Mouse (Mus musculus) c-Kit-positive CD71-negative TER-119-negative erythroid progenitor cells, embryonic 14.5 days (primary cell): ENCODE measurements around the gene Mixl1.
A peak's percentile ranks its signal among the peaks of the same experiment; 100 is the strongest.

Experiments used
- DNase-seq: peaks from one replicate; pipeline ENCODE4 v3.0.0-alpha.2; 2013; ENCODE audit warnings: low read depth

Mixl1 gene

DNA sequence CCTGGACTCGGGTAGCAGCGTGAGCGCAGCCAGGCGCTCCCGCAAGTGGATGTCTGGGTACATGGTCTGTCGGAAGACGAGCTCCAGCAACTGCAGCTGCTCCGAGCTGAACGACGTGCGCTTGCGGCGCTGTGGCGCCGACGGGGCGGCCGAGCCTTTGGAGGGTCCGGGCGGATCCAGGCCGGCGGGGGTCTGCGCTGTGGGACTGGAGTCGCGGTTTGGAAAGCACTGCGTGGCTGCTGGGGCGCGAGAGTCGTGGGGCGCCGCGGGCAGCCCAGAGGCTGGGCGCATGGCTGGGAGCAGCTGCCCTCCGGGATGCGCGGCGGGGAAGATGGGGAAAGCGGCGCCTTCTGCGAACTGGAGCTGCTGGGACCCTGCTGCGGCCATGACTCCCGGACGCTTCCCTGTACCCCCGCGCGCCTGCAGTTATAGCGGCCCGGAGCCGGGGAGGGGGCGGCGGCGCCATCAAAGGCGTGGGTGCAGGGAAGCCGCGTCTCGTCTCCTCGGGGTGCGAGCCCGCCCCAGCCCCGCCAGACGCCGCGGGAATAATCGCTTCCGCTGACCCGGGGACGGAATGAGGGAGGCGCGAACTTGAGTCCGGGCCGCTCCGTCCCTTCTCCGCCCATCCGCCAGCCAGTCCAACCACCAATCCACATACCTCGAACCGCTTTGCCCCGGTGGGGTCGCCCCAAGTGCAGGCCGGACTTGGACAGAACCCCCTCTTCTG, at the start of gene Mixl1:
Gene Mixl1, minus strand, starts transcription at position 409 of the 727 bp plus-strand sequence.
- no peak for DNase-seq

DNA sequence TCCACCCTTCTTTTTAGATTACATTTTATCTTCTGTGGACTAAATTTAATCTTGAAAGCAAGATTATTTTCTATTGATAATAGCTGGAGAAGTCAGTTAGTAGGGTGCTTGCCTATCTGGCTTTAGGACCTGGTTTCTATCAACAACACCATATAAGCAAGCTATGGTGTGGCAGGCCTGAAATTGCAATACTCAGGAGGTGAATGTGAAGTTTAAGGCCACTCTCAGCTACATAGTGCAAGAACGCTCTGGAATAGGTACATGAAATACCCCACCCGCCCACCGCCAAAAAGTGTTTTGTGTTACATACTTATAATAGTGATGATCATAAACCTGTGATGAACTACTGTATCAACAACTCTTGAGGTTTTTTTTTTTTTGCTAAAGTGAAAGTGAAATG, 32.4 kb upstream of the Mixl1 start:
- no peak for DNase-seq

DNA sequence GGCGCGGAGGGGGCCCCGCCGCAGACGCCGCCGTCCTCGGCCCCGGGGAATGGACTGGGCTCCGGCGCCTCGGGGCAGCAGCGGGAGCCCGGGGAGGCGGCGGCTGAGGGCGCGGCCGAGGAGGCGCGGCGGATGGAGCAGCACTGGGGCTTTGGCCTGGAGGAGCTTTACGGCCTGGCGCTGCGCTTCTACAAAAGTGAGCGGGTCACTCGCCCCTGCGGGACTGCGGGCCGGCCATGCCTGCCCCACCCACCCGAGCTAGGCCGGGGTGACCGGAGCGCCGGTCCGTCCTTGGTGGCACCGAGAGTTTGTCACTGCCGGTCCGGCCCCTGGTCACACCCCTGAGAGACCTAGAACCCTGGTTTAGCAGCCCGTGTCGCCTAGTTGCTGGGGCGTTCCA, 29.3 kb upstream of the Mixl1 start:
- no peak for DNase-seq

DNA sequence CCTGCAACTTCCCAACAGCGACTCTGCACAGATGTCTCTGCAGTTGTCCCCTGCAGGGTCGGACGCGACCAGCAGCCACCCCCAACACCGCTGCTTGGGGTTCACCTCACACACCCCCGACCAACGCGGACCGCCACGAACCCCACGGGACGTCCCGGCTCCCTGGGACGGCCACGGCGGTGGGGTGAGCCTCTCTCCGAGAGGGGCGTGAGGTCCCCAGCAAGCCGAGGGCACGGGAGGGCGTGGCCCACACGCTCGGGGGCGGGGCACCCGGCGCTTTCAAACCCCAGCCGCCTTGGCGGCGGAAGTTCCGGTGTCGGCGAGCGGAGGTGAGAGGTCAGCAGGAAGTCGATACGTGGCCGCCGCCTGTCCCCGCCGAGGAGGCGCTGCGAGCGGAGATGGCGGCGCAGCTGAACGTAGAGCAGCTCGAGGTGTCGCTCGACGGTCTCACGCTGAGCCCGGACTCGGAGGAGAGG, 28.9 kb upstream of the Mixl1 start, which contains the start of gene Acbd3:
Gene Acbd3, plus strand, starts transcription at position 340 of the 476 bp plus-strand sequence.
- peak; percentile 85 for DNase-seq

DNA sequence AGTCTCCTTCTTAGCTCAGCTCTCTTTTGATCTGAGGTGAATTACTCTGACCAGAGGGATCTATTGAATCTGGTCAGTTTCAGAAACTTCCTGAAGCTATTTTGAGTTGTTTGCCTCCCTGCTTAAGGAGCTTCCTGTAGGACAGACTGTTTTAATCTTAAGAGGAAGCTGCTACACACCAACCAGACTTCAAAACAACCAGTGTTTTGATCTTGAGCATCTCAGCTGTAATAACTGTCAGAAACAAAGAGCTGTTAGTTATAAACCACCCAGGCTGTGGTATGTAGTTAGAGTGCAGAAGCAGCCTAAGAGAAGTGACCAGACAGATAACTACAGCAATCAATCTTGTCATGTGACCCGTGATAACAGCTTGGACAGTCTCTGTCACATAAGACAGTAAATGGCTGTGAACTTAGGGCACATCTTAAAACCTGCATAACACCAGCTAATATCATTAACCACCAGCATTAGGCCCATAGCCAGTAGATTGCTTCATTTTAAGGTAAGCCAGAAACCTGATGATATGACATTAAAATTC, 26.9 kb upstream of the Mixl1 start:
- no peak for DNase-seq

DNA sequence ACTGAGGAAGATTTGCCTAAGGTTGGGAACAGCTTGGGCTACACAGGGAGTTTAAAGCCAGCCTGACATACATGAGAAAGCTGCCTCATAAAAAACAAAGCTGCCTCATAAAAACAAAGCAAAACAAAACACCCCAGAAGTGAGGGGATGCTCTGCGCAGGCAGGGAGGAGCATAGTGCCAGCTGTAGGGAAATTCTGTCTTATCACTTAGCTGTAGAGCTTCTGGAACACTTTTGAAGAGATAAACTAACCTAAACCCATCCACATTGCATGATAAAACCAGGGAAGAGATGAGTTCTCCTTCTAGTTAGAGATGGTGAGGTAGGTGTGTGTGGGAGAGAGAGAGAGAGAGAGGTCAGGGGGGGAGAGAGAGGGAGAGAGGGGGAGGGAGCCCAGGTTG, 25.8 kb upstream of the Mixl1 start:
- DNase-seq, result no peak

DNA sequence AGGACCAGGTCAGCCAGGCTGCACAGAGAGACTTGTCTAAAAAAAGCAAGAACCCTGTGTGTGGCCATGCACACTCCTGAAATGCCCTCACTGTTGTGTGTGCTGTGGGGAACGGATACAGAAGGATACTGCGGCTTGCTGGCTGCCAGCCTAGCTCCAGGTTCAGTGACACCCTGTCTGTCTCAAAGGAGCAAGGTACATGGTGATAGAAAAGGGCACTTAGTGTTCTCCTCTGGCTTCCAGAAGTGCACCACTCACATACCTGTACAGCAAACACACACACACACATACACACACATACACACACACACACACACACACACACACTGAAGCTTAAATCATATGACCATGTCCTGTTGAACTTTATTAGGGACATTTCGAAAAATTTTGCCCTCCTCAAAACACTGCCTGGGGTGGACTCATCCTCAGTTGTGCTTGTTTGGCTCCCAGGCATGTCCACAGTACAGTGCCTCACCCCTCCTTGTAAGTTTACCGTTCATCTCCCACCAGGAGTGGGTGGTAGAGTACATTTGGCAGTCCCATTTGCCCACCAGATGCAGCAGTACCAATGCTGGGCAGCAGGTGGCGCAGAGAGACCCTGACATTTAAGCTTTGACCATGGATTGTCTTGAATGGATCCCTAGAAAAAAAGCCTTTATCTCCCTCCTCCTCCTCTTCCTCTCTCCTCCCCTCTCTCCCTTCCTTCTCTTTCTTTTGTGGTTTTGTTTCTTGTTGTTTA, 23.3 kb upstream of the Mixl1 start:
- peak; percentile 78 for DNase-seq

DNA sequence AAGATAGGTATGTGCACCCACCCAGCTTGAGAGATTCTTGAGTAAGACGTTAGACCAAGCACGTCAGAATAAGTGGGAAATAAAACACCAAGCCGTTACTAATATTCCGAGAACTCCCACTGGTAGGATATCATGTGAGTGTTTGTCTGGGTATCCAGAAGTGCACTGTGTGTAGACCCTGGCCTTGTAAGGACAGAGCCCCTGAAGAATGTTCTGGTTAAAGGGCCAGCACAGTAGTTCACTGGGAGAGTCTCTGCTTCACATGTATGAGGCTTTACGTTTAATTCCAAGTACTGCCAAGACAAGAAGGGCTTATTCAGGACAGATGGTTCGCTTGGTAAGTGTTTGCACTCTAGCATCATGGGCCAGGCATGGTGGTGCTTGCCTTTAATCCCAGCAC, 22.6 kb upstream of the Mixl1 start:
- no peak for DNase-seq

DNA sequence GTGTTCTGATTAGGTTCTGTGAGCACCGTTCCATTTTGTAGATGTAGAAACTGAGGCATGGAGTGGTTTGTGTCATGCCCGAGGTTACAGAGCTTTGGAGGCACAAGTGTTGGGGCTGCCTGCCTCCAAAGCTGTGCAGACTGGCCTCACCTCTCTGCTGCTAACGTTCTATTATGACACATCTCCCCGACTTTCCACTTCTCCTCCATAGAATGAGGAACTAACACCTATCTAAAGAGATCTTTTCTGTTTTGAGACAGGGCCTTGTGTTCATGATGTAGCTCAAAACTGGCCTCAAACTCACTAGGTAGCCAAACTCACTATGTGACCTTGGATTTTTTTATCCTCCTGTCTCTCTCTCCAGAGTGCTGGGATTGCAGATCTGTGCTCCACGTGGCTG, 21.9 kb upstream of the Mixl1 start:
- no peak for DNase-seq

DNA sequence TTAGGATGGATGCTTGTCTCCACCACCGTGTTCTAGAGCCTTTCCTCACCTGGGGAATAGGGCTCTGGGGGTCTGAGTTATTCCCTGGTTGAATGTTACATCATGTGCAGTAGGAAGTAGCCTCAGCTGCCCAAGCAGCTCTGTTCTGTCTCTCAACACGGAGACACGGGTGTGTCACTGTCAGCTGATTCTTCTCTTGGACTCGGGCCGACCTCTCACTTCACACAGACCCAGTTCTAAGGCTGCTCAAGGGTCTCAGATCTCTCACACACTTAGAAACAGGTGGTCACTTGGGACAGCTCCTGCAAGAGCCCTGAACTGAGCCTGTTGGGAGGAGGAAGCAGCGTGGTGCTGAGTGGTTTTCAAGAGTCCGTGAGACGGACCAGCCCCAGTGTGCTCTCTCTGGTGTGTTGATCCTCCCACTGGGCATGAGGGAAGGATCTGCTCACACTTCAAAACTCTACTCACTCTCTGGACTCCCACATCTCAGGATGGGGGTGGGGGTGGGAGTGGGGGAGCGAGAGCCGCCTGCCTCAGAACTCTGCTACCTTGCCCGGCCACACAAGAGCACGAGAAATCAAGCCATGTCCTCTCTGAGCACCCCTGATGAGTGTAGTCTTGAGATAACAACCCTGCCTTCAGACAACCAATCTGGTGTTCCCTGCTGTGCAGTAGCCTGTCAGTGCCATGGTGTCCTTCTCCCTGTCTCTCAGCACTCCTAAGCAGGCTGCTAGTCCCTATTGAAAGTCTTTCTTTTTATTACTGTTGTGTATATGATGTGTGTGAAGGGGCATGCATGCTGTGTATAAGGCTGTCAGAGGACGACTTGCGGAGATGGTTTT, 12.3 kb upstream of the Mixl1 start:
- no peak for DNase-seq

DNA sequence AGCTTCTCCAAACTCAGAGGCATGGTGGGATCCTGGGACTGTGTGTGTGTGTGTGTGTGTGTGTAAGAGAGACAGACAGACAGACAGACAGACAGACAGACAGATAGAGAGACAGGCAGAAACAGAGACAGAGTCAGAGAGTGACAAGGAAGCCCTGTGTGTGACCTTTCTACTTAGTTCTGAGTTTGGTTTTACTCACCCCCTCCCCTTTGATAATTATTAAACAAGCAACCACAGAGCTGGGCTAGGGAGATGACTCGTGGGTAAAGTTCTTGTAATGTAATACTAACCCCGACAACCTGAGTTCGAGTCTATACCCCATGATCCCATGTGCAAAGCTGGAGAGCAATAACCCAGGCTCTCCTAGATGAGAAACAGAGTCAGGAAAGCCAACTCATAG, 11.0 kb upstream of the Mixl1 start:
- DNase-seq, result no peak

DNA sequence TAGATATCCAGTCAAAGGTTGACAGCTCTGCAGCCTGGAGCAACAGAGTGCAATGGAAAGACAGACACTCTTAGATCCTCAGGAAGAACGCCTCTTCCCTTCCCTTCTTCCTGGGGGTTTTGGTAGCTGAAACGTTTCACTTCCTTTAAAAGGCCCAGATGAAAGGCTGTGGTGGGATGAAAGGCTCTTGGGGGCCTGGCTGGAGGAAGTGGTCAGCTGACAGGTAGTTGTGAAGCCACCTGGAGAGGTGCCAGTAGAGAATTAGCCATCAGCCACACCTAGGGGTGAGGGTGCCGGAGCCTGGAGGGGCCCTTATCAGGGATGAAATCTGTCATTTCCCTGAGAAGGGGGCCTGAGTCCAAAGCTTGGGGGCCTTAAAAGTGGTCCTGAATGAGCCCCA, 10.5 kb upstream of the Mixl1 start:
- no peak for DNase-seq

DNA sequence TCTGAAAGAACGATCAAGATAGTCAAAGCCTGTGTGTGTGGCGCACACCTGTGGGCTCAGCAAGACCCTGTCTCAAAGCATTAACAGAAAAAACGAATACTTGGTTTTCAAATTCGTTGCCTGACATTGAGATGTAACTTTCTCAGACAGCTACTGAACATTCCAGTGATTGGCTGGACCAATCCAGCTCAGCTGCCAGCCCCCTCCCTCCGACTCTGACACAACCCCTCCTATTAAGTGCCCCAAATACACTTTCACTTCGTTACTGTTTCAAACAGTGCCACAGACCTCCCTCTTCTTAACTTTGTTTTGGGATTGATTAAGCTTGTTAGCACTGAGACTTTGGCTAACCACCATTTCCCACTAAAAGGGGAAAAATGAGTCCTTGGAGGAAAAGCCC, 6.6 kb upstream of the Mixl1 start:
- DNase-seq, result no peak

DNA sequence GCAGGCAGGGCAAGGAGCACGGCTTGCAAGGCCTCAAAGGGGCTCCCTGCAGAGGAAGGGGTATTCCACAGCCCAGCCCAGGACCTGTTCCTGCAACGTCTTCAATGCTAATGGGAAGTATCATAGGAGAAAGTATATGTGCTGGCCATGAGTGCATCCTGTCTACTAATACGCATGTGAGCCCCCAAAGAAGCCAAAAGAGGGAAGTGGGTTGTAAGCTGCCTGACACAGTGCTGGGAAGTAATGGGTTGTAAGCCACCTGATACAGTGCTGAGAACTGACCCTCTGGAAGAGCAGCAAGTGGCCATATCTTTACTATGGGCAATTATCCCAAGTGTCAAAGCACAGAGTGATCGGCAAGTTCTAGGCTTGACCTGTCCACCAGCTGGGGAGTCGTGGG, 1.2 kb upstream of the Mixl1 start:
- no peak for DNase-seq

DNA sequence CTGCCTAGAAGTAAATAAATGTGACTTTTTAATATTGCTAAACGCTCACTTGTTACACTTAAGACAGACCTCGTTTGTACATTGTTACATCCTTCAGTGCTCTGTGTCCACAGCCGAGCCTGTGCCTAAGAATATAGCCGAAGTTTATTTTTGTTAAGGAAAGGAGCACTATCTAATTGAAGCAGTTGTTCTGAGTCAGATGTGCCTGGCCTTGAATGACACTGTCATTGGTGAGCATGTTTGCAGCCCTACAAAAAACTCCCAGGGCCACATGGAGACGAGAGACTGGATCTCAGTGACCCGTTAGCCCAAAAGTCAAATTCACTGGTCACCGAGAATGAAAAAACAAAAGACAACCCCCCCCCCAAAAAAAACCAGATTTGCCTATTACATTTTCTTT, 5.5 kb downstream of the Mixl1 start:
- DNase-seq, result no peak
